Mouse (Mus musculus) kidney, adult 2 months (tissue): Measurements from ENCODE around the gene Tpcn1. TPM values are rescaled to one million over a fixed set of nuclear protein-coding genes. Genes with fewer than 3 reads are reported as not detected.
A peak's percentile ranks its signal among the peaks of the same experiment; 100 is the strongest.

Source experiments
- DNase-seq: peaks from one replicate; pipeline ENCODE4 v3.0.0; 2021
- H3K27ac ChIP-seq: fragments of 200-500 bp; 2 replicates; pipeline ENCODE4 v1.5.1; 2012; ENCODE audit warnings: low read depth, low read length, control low read depth, inconsistent platforms; ENCODE audit not compliant: insufficient read depth
- H3K27me3 ChIP-seq: fragments of 200-500 bp; replicated peaks from 2 replicates; pipeline ENCODE4 v1.6.1; 2012; ENCODE audit warnings: mild to moderate bottlenecking, moderate library complexity, low read length, inconsistent platforms; ENCODE audit not compliant: control insufficient read depth, insufficient read depth
- H3K36me3 ChIP-seq: fragments of 200-500 bp; 2 replicates; pipeline ENCODE4 v1.6.1; 2012; ENCODE audit warnings: mild to moderate bottlenecking, moderate library complexity, low read length, inconsistent platforms; ENCODE audit not compliant: control insufficient read depth, insufficient read depth
- H3K4me1 ChIP-seq: fragments of 200-500 bp; 2 replicates; pipeline ENCODE4 v1.6.1; 2011; ENCODE audit warnings: low read length; ENCODE audit not compliant: control insufficient read depth, insufficient read depth
- H3K4me3 ChIP-seq: fragments of 200-500 bp; 2 replicates; pipeline ENCODE4 v1.5.1; 2011; ENCODE audit warnings: mild to moderate bottlenecking, low read depth, low read length, control low read depth; ENCODE audit not compliant: insufficient read depth
- CTCF ChIP-seq: fragments of 200-500 bp; conservative IDR thresholded peaks from 2 replicates; pipeline ENCODE4 v1.5.1; 2011; ENCODE audit warnings: low read depth, mild to moderate bottlenecking, control low read depth, low read length, moderate library complexity, mixed read lengths; ENCODE audit not compliant: insufficient read depth, insufficient read length
- POLR2A ChIP-seq: fragments of 200-500 bp; IDR thresholded peaks from one replicate; pipeline ENCODE4 v1.6.1; 2011; ENCODE audit warnings: low read depth, low read length, control low read depth
- WGBS: fragments of 180-500 bp; shearing (Covaris S2); methylation state at CpG from one replicate; pipeline ENCODE4 v1.1.7; 2018; 5-methylcytosine and 5-hydroxymethylcytosine counted together
- polyA plus RNA-seq: library from polyadenylated mRNA; depleted of rRNA; stranded (reverse); fragments of >200 nt; gene quantifications from 2 replicates; pipeline ENCODE4 v1.2.3, GENCODE M21; 2012

Tpcn1 gene
- polyA plus RNA-seq, 1 experiment: 216 TPM

DNA sequence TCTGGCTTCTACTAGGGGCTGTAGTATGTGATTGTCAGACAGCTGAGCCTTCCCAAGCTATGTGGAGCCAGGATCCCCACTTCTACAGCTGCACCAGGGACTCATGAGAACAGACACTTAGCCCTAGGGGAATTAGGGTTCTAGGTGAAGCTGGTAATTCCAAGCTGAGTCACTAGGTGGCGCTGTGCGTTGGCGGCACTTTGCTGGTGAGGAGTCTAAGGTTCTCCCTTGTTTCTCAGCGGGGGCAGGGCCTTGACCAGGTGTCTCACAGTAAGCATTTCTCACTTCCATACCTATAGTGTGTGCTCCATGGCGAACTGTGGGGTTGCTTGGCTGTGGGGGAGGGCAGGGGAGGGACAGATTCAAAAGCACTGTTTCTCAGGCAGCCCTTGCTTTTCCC is 30.7 kb upstream of the Tpcn1 start:
- Histone ChIP-seq H3K4me3 (no peak overlapping the region), H3K36me3 (no peaks in the 10 kb centered on the region; the same call in none of the 2 replicates), H3K4me1 (0 out of 2 replicates have a peak, but pooled peaks cover 3% of the 10 kb centered on the region), H3K27me3 (no peaks in the 10 kb centered on the region), H3K27ac (no peak overlapping the region)
- 27% methylated on average over 5 of the region's 5 CpGs for WGBS
- TF ChIP-seq POLR2A: no peak
- TF ChIP-seq CTCF: peak; percentile 89
- DNase-seq: peak; percentile 47

DNA sequence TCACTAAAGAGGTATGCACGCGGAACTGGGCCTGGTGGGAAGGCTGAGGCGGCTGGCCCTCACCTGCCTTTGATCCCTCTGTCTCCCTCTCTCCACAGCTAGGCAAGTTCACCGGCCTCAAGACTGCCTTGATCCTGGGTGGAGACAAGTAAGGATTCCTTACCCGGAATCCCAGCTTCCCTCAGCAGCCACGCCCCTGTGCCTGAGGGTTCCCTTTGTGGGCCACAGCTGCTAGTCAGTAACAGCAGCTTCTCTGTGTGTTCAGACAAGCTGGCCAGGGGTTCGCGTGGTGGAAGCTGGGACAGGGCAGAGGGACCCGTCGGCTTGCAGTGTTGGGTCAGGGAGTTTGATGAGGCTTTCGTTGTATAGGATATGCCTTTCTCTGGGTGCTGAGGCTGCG is 30.3 kb upstream of the Tpcn1 start:
- no peaks in the 10 kb centered on the region for H3K27me3 ChIP-seq
- H3K4me1 ChIP-seq: 0 out of 2 replicates have a peak, but pooled peaks cover 3% of the 10 kb centered on the region
- 89% methylated on average over 12 of the region's 12 CpGs for WGBS
- no peak for DNase-seq
- no peaks in the 10 kb centered on the region; the same call in none of the 2 replicates for H3K36me3 ChIP-seq
- TF ChIP-seq POLR2A: no peak
- no peak for TF ChIP-seq CTCF
- H3K4me3 ChIP-seq: no peak overlapping the region
- no peak overlapping the region for H3K27ac ChIP-seq

DNA sequence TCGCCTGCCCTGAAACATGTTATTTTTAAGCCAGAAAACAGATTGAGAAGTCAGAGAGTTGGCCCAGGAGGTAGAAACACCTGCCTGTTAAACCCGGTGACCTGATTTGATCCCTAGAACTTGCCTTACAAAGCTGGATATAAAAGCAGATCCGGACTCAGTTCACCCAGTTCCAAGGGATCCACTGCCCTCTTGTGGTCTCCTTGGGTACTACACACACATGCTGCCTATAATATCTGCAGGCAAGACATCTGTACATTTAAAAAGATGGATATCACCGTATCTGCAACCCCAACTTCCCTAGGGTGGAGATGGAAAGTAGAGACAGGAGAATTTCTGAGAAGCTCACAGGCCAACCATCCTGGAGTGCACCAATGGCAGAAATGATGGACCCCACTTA is 27.4 kb upstream of the Tpcn1 start:
- 99% methylated on average over 4 of the region's 4 CpGs for WGBS
- Histone ChIP-seq H3K4me1 (peaks cover 7% of the 10 kb centered on the region; the same call in 1 of the 2 replicates), H3K27me3 (no peaks in the 10 kb centered on the region), H3K27ac (no peak overlapping the region), H3K4me3 (no peak overlapping the region), H3K36me3 (no peaks in the 10 kb centered on the region; the same call in 1 of the 2 replicates)
- DNase-seq: no peak
- TF ChIP-seq POLR2A: no peak
- peak; percentile 45 for TF ChIP-seq CTCF

DNA sequence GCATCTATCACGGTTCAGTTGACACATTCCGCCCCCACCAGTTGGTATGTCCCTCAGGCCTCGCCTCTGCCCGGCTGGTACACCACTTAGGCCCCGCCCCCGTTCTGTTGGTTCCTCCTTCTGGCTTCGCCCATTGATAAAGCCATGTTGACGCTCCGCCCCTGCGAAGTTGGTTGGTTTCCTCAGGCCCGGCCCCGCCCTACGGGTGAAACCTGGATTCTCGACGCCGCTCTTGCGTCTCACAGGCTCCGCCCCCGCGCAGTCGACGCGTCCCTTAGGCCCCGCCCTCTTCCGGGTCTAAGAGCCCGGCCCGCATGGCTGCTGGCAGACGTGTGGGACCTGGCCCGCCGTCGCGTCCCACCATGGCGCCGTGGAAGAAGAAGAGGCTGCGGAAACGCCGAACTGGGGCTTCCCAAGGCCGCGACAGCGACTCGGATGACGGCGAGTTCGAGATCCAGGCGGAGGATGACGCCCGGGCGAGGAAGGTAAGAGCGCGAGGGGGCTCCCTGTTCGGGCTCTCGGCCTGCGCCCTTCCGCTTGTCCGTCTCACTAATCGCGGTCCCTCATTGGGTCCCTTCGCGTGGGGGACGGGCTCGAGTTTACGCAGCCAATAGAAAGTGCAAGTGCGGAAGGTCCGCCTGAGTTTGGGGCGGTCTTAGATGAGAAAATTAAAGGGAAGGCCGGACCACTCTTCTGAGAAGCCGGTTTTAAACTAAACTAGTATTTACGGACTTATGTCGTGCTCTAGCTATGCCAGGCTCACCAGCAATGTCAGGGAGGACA is 24.5 kb upstream of the Tpcn1 start:
- WGBS: under 1% methylated on average over 69 of the region's 69 CpGs
- TF ChIP-seq CTCF: no peak
- TF ChIP-seq POLR2A: peak; percentile 20
- peaks cover 9% of the 10 kb centered on the region; the same call in 1 of the 2 replicates for H3K4me1 ChIP-seq
- DNase-seq: peak; percentile 100
- peak overlapping the region; percentile 97 for H3K27ac ChIP-seq
- H3K36me3 ChIP-seq: no peaks in the 10 kb centered on the region
- no peaks in the 10 kb centered on the region for H3K27me3 ChIP-seq
- H3K4me3 ChIP-seq: peak overlapping the region; percentile 72

DNA sequence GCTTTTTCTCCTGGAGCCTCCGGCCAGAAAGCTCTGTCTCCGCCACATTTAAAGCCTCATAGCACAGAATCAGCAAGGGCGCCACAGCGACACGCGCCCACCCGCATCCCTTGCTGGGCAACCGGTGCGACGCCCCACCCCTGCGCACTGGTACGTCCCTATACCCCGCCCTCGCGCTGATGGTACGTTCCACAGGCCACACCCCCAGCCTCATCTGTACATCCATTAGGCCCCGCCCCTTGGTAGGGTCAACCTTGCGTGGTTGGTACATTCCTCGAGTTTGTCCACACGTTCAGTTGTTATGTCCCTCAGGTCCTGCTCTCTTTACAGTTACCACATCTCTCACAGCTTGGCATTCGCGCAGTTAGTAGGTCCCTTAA is 24.0 kb upstream of the Tpcn1 start, which contains the start of the genes Rita1 and Ddx54:
Gene Rita1 (minus strand): TSS at position 148 of the 380 bp plus-strand sequence.
Gene Ddx54 (plus strand): TSS at position 298 of the 380 bp plus-strand sequence.
- H3K36me3 ChIP-seq: no peaks in the 10 kb centered on the region
- H3K4me1 ChIP-seq: peaks cover 9% of the 10 kb centered on the region; the same call in 1 of the 2 replicates
- peak within 1 kb of the TSS; percentile 72 for H3K4me3 ChIP-seq
- TF ChIP-seq CTCF (no peak), POLR2A (no peak)
- H3K27ac ChIP-seq: peak within 1 kb of the TSS; percentile 97
- DNase-seq: peak; percentile 98
- no peaks in the 10 kb centered on the region for H3K27me3 ChIP-seq
- under 1% methylated on average over 22 of the region's 22 CpGs for WGBS

DNA sequence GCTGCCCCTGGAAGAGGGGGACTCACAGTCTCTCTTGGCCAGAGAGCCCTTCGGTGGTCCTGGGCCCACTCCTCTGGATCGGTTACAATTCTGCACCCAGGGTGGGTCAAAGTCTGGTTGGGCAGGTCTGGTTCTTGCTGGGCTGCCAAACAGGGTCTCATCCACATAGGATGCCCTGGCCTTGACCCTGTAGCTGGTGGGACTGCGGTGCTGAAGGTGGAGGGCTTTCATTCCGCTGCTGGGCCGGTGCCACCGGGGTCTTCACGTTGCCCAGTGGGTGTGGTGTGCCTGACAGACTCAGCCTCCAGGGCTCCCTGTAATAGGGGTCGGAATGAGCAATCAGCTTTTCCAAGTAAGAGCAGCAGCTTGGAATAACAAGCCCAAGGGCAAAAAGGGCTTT is 22.9 kb upstream of the Tpcn1 start:
- Histone ChIP-seq H3K27me3 (no peaks in the 10 kb centered on the region), H3K36me3 (no peaks in the 10 kb centered on the region), H3K4me1 (peaks cover 9% of the 10 kb centered on the region; the same call in 1 of the 2 replicates), H3K4me3 (peak overlapping the region; percentile 55), H3K27ac (peak overlapping the region; percentile 26; the same call in 1 of the 2 replicates)
- WGBS: 36% methylated on average over 8 of the region's 8 CpGs
- no peak for DNase-seq
- TF ChIP-seq CTCF: no peak
- no peak for TF ChIP-seq POLR2A

DNA sequence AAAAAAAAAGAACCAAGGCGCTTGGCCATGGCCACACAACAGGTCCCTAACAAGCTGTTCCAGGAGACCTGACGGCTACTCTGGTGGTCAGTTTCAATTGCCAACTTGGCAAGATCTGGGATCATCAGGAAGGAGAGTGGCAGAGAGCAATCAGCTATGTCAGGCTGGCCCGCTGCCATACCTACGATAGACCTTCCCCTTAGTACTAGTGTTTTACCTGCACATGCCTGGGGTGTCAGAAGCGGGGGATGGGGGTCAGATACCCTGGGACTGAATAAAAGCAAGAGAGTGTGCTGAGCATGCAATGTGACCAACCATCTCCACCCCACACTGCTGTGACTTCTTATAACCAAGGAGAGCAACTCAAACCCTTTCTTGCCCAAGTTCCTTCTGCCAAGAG is 22.4 kb upstream of the Tpcn1 start:
- no peak overlapping the region for H3K4me3 ChIP-seq
- no peak for TF ChIP-seq POLR2A
- no peak for TF ChIP-seq CTCF
- 54% methylated on average over 5 of the region's 5 CpGs for WGBS

More for the DNA sequence above, 22.4 kb upstream of the Tpcn1 start:
- DNase-seq: peak; percentile 55
- Histone ChIP-seq H3K36me3 (no peaks in the 10 kb centered on the region), H3K27me3 (no peaks in the 10 kb centered on the region), H3K27ac (no peak overlapping the region), H3K4me1 (peaks cover 9% of the 10 kb centered on the region; the same call in 1 of the 2 replicates)
